Mouse (Mus musculus) liver, adult 2 months (tissue): ENCODE results near the gene Nsun2. TPM values are rescaled to one million over a fixed set of nuclear protein-coding genes. Genes with fewer than 3 reads are reported as not detected.
A peak's percentile ranks its signal among the peaks of the same experiment; 100 is the strongest.

Source experiments
- DNase-seq: peaks from one replicate; pipeline ENCODE4 v3.0.0-alpha.2; 2011; ENCODE audit warnings: low read depth, low spot score; ENCODE audit errors: extremely low read depth
- H3K27ac ChIP-seq: fragments of 200-500 bp; replicated peaks from 2 replicates; pipeline ENCODE4 v1.5.1; 2012; ENCODE audit warnings: low read depth, mild to moderate bottlenecking, control low read depth, inconsistent platforms, low read length; ENCODE audit not compliant: insufficient read depth
- H3K27me3 ChIP-seq: fragments of 200-500 bp; 2 replicates; pipeline ENCODE4 v1.6.1; 2012; ENCODE audit warnings: mild to moderate bottlenecking, moderate library complexity, low read length, inconsistent platforms; ENCODE audit not compliant: control insufficient read depth, insufficient read depth
- H3K36me3 ChIP-seq: fragments of 200-500 bp; 2 replicates; pipeline ENCODE4 v1.6.1; 2012; ENCODE audit warnings: low read length, inconsistent platforms; ENCODE audit not compliant: control insufficient read depth, insufficient read depth
- H3K4me1 ChIP-seq: fragments of 200-500 bp; 2 replicates; pipeline ENCODE4 v1.6.1; 2011; ENCODE audit warnings: low read length; ENCODE audit not compliant: control insufficient read depth, insufficient read depth
- H3K4me3 ChIP-seq: fragments of 200-500 bp; 2 replicates; pipeline ENCODE4 v1.5.1; 2011; ENCODE audit warnings: low read depth, mild to moderate bottlenecking, control low read depth, low read length, moderate library complexity; ENCODE audit not compliant: insufficient read depth
- H3K79me2 ChIP-seq: fragments of 200-500 bp; 2 replicates; pipeline ENCODE4 v1.6.1; 2012; ENCODE audit warnings: inconsistent platforms, mild to moderate bottlenecking, low read length, moderate library complexity; ENCODE audit not compliant: control insufficient read depth, insufficient read depth
- H3K9ac ChIP-seq: fragments of 200-500 bp; 2 replicates; pipeline ENCODE4 v1.6.1; 2012; ENCODE audit warnings: low read depth, mild to moderate bottlenecking, control low read depth, inconsistent platforms, low read length
- CTCF ChIP-seq: fragments of 200-500 bp; IDR thresholded peaks from 2 replicates; pipeline ENCODE4 v1.5.1; 2011; ENCODE audit warnings: low read depth, low read length, control low read depth
- POLR2A ChIP-seq: fragments of 200-500 bp; IDR thresholded peaks from 2 replicates; pipeline ENCODE4 v1.6.1; 2011; ENCODE audit warnings: low read length, control low read depth; ENCODE audit not compliant: insufficient read depth; ENCODE audit errors: extremely low read depth
- WGBS: fragments of 180-500 bp; shearing (Covaris S2); methylation state at CpG from one replicate; pipeline ENCODE4 v1.1.7; 2018; 5-methylcytosine and 5-hydroxymethylcytosine counted together
- polyA plus RNA-seq: library from polyadenylated mRNA; depleted of rRNA; stranded (reverse); fragments of >200 nt; gene quantifications from 2 replicates; pipeline ENCODE4 v1.2.3, GENCODE M21; 2012
- total RNA-seq: library from RNA; depleted of rRNA; stranded (reverse); fragments of >200 nt; gene quantifications from 2 replicates; pipeline ENCODE4 v1.2.3, GENCODE M21; 2014

Gene Nsun2
- total and polyA plus RNA-seq, 2 experiments: 48.3 to 74.1 TPM

DNA sequence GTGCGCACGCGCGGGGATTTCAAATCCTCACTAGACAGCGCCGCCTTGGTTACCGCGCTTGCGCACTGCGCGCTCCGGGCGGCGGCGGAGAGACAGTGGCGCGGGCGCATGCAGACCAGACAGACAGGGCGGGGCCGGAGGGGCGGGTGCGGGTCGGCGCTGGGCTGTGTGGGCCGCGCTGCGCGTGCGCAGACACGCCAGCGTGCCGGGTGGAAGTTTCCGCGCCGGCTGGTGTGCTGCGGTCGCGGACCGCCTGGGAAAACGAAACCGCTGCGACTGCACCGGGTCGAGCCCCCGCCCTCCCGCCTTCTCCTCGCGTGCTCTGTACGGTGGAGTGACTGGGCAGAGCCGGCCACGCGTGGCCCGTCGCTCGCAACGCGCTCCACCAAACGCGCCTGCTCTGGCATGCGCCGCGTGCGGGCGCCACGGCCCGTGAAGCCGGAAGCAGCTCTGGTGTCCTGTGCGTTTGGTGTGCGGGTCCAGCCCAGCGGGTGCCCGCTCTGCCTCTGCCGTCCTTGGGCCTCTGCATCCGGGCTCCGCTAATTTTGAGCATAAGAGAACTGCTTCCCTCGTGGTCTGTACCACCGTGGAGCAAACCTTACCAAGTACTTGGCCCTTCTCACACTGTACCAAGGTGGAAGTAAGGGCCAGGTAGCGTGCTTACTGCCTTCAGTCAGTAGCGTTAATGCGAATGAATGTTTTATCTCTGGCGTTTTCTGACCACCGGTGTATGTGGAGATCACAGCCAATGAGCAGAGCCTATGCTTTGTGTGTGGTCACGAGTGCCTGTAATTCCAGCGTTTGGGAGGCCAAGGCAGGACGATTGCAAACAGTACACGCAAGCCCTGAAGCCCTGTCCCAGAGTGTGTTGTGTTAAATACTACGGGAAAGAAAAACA is 1.4 kb downstream of the Nsun2 start:
- TF ChIP-seq CTCF: no peak
- TF ChIP-seq POLR2A: peak; percentile 88
- H3K79me2 ChIP-seq: peaks cover 36% of the 10 kb centered on the region
- peaks cover 26% of the 10 kb centered on the region for H3K4me1 ChIP-seq
- no peaks in the 10 kb centered on the region for H3K27me3 ChIP-seq
- H3K36me3 ChIP-seq: no peaks in the 10 kb centered on the region
- peak overlapping the region; percentile 91 for H3K27ac ChIP-seq
- H3K4me3 ChIP-seq: peak overlapping the region; percentile 96
- H3K9ac ChIP-seq: peak overlapping the region; percentile 94
- WGBS: under 1% methylated on average over 86 of the region's 86 CpGs
- DNase-seq: peak; percentile 85

- peaks cover 16% of the 10 kb centered on the region for H3K4me1 ChIP-seq
- peak overlapping the region; percentile 91 for H3K27ac ChIP-seq
- H3K79me2 ChIP-seq: peaks cover 26% of the 10 kb centered on the region
- H3K4me3 ChIP-seq: no peak overlapping the region
- no peak for TF ChIP-seq POLR2A
- no peak for TF ChIP-seq CTCF
- H3K9ac ChIP-seq: peak overlapping the region; percentile 12; the same call in 1 of the 2 replicates
- no peak for DNase-seq
- WGBS: 71% methylated on average over 4 of the region's 4 CpGs
- no peaks in the 10 kb centered on the region for H3K36me3 ChIP-seq
- no peaks in the 10 kb centered on the region for H3K27me3 ChIP-seq
Measured at GRCm38 (mm10) chr13:69536021-69536420, 2.5 kb downstream of the Nsun2 start.

GRCm38 (mm10) chr13:69537366-69537765 is 3.8 kb downstream of the Nsun2 start:
- Histone ChIP-seq H3K9ac (no peak overlapping the region), H3K79me2 (peaks cover 13% of the 10 kb centered on the region), H3K27me3 (no peaks in the 10 kb centered on the region), H3K4me1 (peaks cover 6% of the 10 kb centered on the region), H3K36me3 (no peaks in the 10 kb centered on the region), H3K27ac (no peak overlapping the region), H3K4me3 (no peak overlapping the region)
- TF ChIP-seq CTCF: no peak
- no peak for TF ChIP-seq POLR2A
- 84% methylated on average over 7 of the region's 7 CpGs for WGBS
- no peak for DNase-seq

- WGBS: 34% methylated on average over 4 of the region's 4 CpGs
- H3K36me3 ChIP-seq: no peaks in the 10 kb centered on the region
- no peak overlapping the region for H3K27ac ChIP-seq
- H3K4me1 ChIP-seq: peaks cover 6% of the 10 kb centered on the region
- no peak overlapping the region for H3K4me3 ChIP-seq
- TF ChIP-seq CTCF: no peak
- TF ChIP-seq POLR2A: no peak
- H3K79me2 ChIP-seq: peaks cover 10% of the 10 kb centered on the region
- no peaks in the 10 kb centered on the region for H3K27me3 ChIP-seq
- DNase-seq: no peak
- no peak overlapping the region for H3K9ac ChIP-seq
Measured at GRCm38 (mm10) chr13:69538327-69538726, 4.8 kb downstream of the Nsun2 start.

DNA sequence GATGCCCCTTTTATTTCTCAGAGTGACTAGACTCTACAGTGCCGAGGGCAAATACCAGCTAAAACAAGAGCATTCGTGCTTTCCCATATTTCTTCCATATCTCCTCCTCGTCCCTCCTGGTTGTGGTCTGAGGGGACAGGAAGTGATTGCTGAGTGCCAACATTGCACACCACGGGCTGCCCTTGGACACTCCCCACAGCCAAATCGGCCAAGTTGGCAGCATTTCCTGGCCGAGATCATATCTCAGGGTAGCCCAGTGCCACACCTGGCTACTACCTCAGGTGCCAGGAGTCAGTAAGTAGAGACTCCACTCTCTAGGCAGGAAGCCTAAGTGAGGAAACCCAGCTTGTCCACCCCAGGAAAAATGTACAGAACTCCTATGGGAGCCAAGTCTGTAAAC is 7.7 kb downstream of the Nsun2 start:
- Histone ChIP-seq H3K4me3 (no peak overlapping the region), H3K9ac (no peak overlapping the region), H3K4me1 (peaks cover 2% of the 10 kb centered on the region), H3K36me3 (no peaks in the 10 kb centered on the region), H3K79me2 (no peaks in the 10 kb centered on the region), H3K27me3 (no peaks in the 10 kb centered on the region), H3K27ac (no peak overlapping the region)
- TF ChIP-seq CTCF (no peak), POLR2A (no peak)
- peak; percentile 72 for DNase-seq
- WGBS: 21% methylated on average over 6 of the region's 6 CpGs

DNA sequence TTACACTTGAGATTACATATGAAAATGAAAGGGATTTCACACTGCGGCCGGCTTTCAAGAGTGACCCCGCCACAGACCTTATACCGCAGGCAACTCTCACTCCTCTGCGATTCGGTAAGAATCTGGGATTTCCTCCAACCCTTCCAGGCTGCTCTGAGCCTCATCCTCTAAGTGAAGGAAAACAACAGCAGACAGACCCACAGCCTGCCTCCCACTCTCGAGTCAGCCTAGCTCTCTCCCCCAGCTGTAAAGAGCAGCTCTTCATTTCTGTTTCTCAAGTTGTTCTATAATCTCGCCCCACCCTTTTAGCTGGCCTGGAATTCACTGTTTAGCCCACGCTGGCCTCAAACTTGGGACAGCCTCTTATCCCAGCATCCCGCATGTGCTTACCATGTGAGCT is 8.2 kb downstream of the Nsun2 start:
- H3K9ac ChIP-seq: no peak overlapping the region
- no peaks in the 10 kb centered on the region for H3K79me2 ChIP-seq
- no peak overlapping the region for H3K4me3 ChIP-seq
- no peaks in the 10 kb centered on the region for H3K36me3 ChIP-seq
- no peak for DNase-seq
- 73% methylated on average over 10 of the region's 10 CpGs for WGBS
- peaks cover 2% of the 10 kb centered on the region for H3K4me1 ChIP-seq
- no peak overlapping the region for H3K27ac ChIP-seq
- TF ChIP-seq POLR2A (no peak), CTCF (no peak)
- H3K27me3 ChIP-seq: no peaks in the 10 kb centered on the region
